Mouse (Mus musculus): ENCODE measurements around the gene Rhebl1.
"Not testable (repeated sequence)": the region's sequence is repeated elsewhere in the genome, so short reads cannot be mapped to it uniquely, and the experiment has no call there.

Rhebl1 gene

GRCm38 (mm10) chr15:98893940-98894745 is at the start of gene Rhebl1:
TSS of gene Rhebl1 (minus strand) at chr15:98894540.
- DNase-seq = peak; percentile 62

DNA sequence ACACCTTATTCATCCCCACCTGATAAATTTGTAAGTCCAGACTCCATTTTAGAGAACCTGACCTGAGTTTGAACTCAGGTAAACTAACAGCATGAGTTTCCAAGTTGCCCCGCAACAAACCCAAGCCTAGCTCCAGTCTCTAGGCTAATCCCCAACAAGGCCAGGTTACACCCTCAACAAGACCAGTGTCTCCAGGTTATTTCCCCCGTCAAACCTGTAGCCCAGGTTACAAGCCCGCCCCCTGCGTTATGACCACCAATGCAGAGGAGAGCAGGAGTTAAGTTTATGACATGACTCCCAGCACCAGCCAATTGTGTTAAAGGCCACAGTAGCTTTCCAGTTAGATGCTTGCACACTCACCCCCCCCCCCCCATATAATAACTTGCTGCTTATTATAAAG is 48.8 kb upstream of the Rhebl1 start:
- no peak for DNase-seq

DNA sequence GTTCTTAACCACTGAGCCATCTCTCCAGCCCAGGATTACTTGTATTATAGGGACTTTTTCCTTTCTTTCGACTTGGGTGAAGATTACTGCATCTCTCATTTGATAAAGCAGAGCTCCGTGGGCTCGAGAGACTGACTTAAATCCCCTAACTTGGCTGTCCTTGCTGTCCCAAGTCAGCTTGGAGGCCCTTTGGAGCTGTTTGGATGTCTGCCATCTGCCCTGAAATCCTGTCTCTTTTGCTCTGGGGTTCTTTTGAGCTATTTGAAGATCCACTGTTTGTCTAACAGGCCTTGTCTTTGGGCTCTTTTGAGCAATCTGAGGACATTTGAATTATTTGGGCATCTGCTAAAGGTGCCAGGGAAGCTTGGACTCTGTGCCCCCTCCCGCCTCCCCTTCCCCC is 47.7 kb upstream of the Rhebl1 start:
- DNase-seq = no peak

DNA sequence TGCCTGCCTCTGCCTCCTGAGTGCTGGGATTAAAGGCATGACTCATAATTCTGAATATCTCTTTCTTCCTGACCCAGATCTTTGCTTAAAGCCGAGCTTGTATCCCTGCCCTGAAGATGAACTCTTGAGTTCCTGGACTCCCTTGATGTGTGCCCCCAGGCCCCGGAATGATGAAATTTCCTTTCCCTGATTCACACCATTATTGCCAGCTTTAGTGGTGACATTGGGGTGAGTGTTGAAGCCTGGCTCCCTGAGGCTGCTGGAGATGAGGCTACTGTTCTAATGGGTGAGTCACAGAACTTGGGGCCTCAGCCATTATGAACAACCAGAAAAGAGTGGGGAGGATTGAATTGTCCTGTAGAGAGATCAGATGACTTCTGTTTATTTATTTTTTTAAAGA is 47.2 kb upstream of the Rhebl1 start:
- DNase-seq = no peak

GRCm38 (mm10) chr15:98940816-98941215 is 46.5 kb upstream of the Rhebl1 start:
- no peak for DNase-seq

GRCm38 (mm10) chr15:98934217-98934839 is 40.0 kb upstream of the Rhebl1 start, which contains the start of gene Tuba1b:
TSS of gene Tuba1b (minus strand) at chr15:98934565.
- peak; percentile 88 for DNase-seq

DNA sequence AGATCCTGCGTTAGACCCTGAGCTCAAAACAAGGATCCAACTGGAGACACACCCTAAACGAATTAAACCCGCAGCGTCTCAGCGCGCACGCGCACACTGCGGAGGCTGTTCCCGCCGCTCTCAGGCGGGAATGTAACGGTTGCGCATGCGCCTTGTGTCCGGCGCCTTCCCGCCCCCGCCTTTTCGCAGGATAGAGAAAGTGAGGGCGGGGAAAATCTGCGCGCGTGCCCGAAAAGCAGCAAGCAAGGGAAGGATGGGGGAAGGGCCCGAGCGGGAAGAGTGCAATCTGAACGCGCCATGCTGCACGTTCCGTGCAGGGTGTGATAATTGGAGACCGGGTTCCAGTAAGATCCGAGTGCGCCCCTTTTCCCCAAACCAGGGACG is 39.5 kb upstream of the Rhebl1 start:
- DNase-seq = peak; percentile 97

DNA sequence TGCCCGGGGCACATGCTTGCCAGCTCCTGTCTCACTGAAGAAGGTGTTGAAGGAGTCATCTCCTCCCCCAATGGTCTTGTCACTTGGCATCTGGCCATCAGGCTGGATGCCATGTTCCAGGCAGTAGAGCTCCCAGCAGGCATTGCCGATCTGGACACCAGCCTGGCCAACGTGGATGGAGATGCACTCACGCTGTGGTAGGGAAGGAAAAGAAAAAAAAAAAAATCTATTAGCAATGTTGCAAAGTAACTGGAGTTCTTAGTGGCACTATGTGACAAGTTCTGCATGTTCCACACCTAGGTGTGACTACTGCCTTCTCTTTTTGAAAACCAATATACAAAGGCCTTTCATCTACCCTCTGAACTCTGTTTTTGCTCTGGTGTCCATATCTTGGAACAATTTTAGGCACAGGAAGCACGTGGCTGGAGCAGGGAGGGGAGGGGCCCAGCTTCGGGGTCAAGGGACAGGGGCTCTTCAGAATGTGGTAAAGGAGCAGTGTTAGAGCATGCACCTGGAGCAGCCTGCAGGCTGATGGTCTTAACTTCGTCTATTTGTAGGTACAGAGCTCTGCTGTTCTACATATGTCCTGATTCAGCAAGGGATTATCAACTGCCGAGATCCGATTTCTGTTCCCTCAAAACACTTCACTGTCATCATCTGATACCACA is 38.8 kb upstream of the Rhebl1 start:
- peak; percentile 41 for DNase-seq

DNA sequence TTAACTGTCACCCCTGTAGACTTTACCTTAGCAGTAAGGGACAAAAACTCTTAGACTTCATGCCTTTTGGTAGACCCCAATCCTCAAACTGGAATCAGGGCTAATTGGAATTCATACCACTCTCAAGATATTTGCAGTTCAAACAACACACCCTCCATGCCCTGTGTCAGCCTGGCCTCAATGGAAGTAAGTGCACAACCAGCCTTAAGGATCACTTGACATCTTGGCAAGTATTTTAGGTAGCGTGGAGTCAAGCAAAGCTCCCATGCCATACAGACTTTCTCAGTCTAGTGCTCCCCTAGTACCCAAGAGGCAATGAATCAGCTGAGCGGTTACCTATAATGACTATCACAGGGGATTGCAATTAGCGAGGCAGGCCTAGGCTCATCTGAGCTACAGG is 36.7 kb upstream of the Rhebl1 start:
- DNase-seq = no peak

DNA sequence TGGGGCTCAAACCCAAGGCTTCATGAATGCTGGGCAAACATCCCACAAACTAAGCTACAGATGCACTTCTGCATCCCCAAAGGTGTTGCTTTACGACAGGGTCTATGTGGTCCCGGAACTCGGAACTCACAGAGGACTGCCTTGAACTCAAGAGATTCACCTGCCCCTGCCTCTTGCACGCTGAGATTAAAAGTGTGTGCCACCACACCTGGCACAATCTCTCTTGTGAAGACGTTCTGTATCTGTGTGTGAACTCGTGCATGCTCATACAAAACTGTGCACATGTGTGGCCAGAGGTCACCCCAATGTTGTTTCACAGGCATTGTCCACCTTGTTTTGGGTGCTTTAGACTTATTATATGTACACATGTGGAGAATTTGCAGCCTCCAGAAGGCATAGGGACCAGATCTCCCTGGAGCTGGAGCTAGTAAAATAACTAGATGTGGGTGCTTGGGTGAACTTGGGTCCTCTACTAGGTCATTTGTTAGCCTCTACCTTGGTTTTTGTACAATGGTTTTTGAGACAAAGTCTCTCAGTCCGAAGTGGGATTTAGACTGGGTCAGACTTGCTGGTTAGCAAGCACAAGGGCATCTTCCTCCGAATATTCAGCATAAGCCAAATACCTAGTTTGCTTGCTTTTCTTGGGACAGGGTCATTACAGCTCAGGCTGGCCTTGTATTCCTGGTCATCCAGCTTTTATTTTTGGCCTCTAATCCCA is 35.8 kb upstream of the Rhebl1 start:
- no peak for DNase-seq

- DNase-seq = peak; percentile 40
Measured at GRCm38 (mm10) chr15:98928598-98929240, 34.4 kb upstream of the Rhebl1 start.

- no peak for DNase-seq
Measured at GRCm38 (mm10) chr15:98927566-98927965, 33.2 kb upstream of the Rhebl1 start.

- no peak for DNase-seq
Measured at GRCm38 (mm10) chr15:98924682-98925081, 30.3 kb upstream of the Rhebl1 start.

DNA sequence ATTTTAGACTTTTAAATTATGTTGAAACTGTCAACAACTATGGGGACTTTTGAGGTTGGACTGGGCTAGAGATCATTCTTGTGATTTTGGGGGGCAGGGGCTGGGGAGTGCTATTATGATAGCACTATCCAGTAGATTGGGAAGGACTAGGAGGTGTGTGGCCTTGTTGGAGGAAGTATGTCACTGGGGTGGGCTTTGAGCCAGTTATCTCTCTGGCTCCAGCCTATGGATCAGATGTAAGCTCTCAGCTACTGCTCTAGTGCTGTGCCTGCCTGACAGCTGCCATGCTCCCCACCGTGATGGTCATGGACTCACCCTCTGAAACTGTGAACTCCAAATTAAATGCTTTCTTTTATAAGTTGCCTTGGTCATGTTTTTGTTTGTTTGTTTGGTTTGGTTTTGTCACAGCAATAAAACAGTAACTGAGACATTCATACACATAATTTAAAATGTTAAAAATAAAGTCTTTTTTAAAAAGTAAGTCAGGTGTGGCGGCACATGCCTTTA is 28.7 kb upstream of the Rhebl1 start:
- no peak for DNase-seq

- no peak for DNase-seq
Measured at GRCm38 (mm10) chr15:98922581-98922980, 28.2 kb upstream of the Rhebl1 start.

DNA sequence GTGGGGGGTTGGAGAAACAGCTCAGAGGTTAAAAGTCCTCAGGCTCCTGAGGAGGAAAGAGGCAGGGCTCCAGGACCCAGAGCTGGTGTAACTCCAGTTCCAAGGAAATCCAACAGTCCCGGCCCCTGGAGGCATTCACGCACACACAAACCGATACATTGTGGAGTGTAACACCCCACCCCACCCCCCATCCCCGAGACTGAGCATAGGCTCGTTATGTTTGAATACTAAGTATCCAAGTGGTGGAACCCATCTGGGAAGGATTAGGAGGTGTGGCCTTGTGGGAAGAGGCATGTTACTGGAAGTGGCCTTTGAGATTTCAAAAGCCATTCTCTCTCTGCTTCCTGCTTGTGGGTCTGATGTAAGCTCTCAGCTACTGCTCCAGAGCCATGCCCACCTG is 27.2 kb upstream of the Rhebl1 start:
- DNase-seq = no peak

DNA sequence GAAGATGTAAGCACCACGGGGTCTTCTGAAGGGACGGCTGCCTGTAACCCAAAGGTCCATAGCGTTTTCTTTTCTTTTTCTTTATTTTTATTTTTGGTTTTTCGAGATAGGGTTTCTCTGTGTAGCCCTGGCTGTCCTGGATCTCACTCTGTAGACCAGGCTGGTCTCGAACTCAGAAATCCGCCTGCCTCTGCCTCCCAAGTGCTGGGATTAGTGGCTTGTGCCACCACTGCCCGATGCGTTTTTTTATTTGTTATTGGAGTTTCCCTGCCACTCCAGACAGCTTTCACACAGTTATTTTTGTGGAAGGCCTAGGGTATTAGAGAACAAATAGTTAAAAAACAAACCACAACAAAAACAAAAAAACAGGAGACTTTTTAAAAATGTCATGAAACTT is 24.2 kb upstream of the Rhebl1 start:
- DNase-seq = not testable (repeated sequence)

DNA sequence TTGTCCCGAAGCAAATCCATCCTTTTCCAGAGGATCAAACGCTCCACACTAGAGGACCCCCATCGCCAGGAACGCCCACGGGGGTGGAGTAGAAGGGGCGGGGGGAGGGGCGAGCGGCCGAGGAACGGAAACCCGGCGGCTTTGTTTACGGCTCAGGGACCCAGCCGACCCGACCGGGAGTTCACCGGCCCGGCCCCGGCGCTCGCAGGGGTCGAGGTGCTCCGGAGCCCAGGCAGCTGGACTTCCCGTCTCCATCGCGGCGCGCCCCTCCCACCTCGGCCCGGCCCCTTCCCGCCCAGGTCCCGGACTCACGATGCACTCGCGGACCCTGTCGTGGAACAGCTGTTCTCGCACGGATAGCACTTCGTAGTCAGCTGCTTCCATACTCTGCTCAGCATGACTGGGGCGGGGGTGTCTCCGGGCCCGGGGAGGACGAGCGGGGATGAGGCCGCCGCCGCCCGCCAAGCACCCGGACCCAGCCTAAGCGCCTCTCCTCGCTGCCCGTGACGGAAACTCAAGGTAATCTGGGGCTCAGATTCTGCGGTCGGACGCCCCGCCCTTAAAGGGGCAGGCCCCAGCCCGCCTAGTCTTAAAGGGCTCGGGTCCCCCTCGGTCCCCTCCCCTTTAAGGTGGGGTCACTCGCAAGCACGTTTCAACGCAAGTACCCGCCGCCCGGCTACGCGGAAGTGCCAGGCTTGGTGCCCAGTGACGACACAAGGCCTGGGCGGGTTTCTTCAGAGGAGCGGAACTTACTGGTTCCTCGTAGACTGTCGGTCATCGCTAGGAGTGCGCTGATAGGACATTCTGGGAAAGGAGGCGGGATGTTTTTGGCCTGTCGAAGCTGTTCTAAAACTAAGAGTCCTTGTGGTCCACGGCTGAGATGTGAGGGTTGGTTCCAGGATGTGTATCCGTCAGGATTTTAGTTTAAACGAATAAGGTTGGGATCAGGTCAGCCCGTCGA is 23.5 kb upstream of the Rhebl1 start, which contains the start of gene Lmbr1l:
Gene Lmbr1l, minus strand, starts transcription at position 694 of the 961 bp plus-strand sequence.
- peak; percentile 96 for DNase-seq

- DNase-seq = no peak
Measured at GRCm38 (mm10) chr15:98917091-98917490, 22.8 kb upstream of the Rhebl1 start.

- no peak for DNase-seq
Measured at GRCm38 (mm10) chr15:98916016-98916415, 21.7 kb upstream of the Rhebl1 start.

GRCm38 (mm10) chr15:98914903-98915302 is 20.6 kb upstream of the Rhebl1 start:
- DNase-seq = no peak

All from thymus, postnatal 4 days (tissue).